Mouse (Mus musculus) liver, embryonic 11.5 days (tissue): Measurements from ENCODE around the gene Tbccd1. TPM values are rescaled to one million over a fixed set of nuclear protein-coding genes. Genes with fewer than 3 reads are reported as not detected.

Experiments used
- ATAC-seq: fragments of 200-750 bp; cut with Nextera tagmentation; replicated peaks from 2 replicates; pipeline ENCODE4 v1.8.0; 2017; ENCODE audit warnings: moderate number of reproducible peaks, mild to moderate bottlenecking, moderate TSS enrichment, moderate library complexity; ENCODE audit not compliant: low FRiP score
- DNase-seq: peaks from one replicate; pipeline ENCODE4 v3.0.0-alpha.2; 2017; ENCODE audit warnings: low spot score
- H3K27ac ChIP-seq: fragments of 300-500 bp; sonication (generic); 2 replicates; pipeline ENCODE4 v1.5.1; 2014; ENCODE audit warnings: mild to moderate bottlenecking, low read depth, low read length, control low read depth
- H3K27me3 ChIP-seq: fragments of 300-500 bp; sonication (generic); replicated peaks from 2 replicates; pipeline ENCODE4 v1.6.1; 2014; ENCODE audit warnings: low read length, mixed read lengths; ENCODE audit not compliant: control insufficient read depth, insufficient read depth
- H3K36me3 ChIP-seq: fragments of 300-500 bp; sonication (generic); 2 replicates; pipeline ENCODE4 v1.6.1; 2014; ENCODE audit warnings: mild to moderate bottlenecking, low read length, moderate library complexity, mixed read lengths; ENCODE audit not compliant: control insufficient read depth, insufficient read depth
- H3K4me1 ChIP-seq: fragments of 300-500 bp; sonication (generic); replicated peaks from 2 replicates; pipeline ENCODE4 v1.6.1; 2014; ENCODE audit warnings: low read length, mixed read lengths; ENCODE audit not compliant: control insufficient read depth, insufficient read depth
- H3K4me2 ChIP-seq: fragments of 300-500 bp; sonication (generic); 2 replicates; pipeline ENCODE4 v1.6.1; 2014; ENCODE audit warnings: mild to moderate bottlenecking, control low read depth, moderate library complexity
- H3K4me3 ChIP-seq: fragments of 300-500 bp; sonication (generic); 2 replicates; pipeline ENCODE4 v1.5.1; 2014; ENCODE audit warnings: low read depth, low read length, control low read depth
- H3K9ac ChIP-seq: fragments of 300-500 bp; sonication (generic); 2 replicates; pipeline ENCODE4 v1.6.1; 2014; ENCODE audit warnings: low read depth, low read length, control low read depth
- H3K9me3 ChIP-seq: fragments of 300-500 bp; sonication (generic); 2 replicates; pipeline ENCODE4 v1.6.1; 2016; ENCODE audit warnings: low read length, inconsistent platforms, mixed read lengths; ENCODE audit not compliant: control insufficient read depth
- WGBS: fragments of 180-500 bp; shearing (Covaris S2); extraction: QIAGEN DNeasy Blood & Tissue Kit; methylation state at CpG from one replicate; pipeline ENCODE4 v1.1.7; 2014; 5-methylcytosine and 5-hydroxymethylcytosine counted together
- polyA plus RNA-seq: library from polyadenylated mRNA; unstranded; fragments of >200 nt; fragmentation: Nextera tagmentation; extraction: Ambion mirVana; gene quantifications from 2 replicates; pipeline ENCODE4 v1.2.1, GENCODE M21; 2014

The Tbccd1 gene
- polyA plus RNA-seq, 1 experiment from 2014 or later = 44.8 TPM

DNA sequence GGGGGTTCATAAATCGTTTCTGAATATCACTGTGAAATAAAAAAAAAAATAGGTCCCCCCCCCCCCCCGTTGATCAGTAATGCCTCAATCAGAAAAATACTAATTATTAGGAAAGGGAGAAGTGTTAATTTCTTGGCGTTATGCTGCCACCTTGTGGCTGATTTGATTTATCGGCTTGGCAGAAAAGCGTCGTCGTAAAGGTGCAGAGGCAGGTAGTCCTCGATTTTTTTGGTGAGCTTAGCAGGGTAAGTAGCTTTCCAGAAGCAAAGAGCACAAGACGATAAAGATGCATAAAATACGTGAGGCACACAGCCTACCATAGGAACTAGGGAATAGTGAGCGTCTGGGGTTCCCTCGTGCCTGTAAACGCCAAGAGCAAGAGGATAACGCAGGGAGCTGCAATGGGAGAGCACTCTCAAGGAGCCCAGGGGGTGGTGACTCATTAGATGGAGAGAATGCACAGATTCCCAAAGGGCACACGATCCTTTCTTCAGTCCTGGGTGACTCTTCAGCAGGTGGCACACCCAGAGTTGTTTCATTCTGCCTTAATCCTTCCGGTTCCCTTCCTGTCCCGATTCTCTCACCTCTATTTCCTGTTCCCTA lies 49.9 kb downstream of the Tbccd1 start:
- H3K4me1 ChIP-seq = no peaks in the 10 kb centered on the region
- H3K27ac ChIP-seq = no peak overlapping the region
- H3K4me2 ChIP-seq = peak overlapping the region; percentile 35
- DNase-seq = no peak
- ATAC-seq = no peak
- no peaks in the 10 kb centered on the region for H3K27me3 ChIP-seq
- no peak overlapping the region for H3K9ac ChIP-seq
- H3K36me3 ChIP-seq = no peaks in the 10 kb centered on the region
- no peaks in the 10 kb centered on the region for H3K9me3 ChIP-seq
- no peak overlapping the region for H3K4me3 ChIP-seq
- 14% methylated on average over 17 of the region's 17 CpGs for WGBS

DNA sequence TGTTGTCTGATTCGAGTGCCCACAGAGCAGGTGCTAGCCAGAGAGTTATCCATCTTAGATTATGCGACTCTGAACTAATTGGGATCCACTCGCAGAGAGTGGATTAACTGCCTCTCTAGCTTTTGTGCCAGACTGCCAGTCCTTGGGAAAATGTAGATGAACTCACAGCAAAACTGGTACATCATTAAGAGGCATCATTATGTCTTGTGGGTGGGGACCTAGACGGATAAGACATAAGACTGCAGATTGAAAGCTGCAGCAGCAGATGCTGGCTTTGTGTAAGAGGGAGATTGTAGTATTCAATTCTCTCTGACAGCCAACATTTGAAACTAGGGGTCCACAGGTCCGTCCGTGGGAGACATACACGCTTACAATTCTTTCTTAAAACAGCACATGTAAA lies 54.7 kb downstream of the Tbccd1 start:
- H3K9me3 ChIP-seq = no peaks in the 10 kb centered on the region
- H3K36me3 ChIP-seq = no peaks in the 10 kb centered on the region
- DNase-seq (no peak), ATAC-seq (no peak)
- H3K9ac ChIP-seq = no peak overlapping the region
- H3K4me3 ChIP-seq = no peak overlapping the region
- no peak overlapping the region for H3K27ac ChIP-seq
- WGBS = 79% methylated on average over 7 of the region's 7 CpGs
- no peaks in the 10 kb centered on the region for H3K4me1 ChIP-seq
- no peaks in the 10 kb centered on the region for H3K27me3 ChIP-seq
- no peak overlapping the region for H3K4me2 ChIP-seq

DNA sequence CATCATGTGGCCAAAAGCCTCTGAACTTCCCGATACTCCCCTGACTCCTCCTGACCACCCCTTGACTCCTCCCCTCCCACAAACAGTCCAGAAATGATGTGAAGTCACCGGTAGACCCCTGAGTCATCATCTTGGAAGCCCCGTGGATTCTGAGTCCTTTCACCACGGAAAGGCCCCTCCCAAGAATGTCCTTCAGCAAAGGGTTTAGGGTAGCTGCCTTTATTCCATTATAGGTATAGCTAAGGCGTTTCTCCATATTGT lies 56.7 kb downstream of the Tbccd1 start:
- no peak for DNase-seq
- Histone ChIP-seq H3K4me2 (no peak overlapping the region), H3K4me1 (no peaks in the 10 kb centered on the region), H3K27ac (no peak overlapping the region), H3K27me3 (no peaks in the 10 kb centered on the region), H3K9ac (no peak overlapping the region), H3K4me3 (no peak overlapping the region), H3K9me3 (no peaks in the 10 kb centered on the region), H3K36me3 (no peaks in the 10 kb centered on the region)
- 62% methylated on average over 5 of the region's 5 CpGs for WGBS
- no peak for ATAC-seq

DNA sequence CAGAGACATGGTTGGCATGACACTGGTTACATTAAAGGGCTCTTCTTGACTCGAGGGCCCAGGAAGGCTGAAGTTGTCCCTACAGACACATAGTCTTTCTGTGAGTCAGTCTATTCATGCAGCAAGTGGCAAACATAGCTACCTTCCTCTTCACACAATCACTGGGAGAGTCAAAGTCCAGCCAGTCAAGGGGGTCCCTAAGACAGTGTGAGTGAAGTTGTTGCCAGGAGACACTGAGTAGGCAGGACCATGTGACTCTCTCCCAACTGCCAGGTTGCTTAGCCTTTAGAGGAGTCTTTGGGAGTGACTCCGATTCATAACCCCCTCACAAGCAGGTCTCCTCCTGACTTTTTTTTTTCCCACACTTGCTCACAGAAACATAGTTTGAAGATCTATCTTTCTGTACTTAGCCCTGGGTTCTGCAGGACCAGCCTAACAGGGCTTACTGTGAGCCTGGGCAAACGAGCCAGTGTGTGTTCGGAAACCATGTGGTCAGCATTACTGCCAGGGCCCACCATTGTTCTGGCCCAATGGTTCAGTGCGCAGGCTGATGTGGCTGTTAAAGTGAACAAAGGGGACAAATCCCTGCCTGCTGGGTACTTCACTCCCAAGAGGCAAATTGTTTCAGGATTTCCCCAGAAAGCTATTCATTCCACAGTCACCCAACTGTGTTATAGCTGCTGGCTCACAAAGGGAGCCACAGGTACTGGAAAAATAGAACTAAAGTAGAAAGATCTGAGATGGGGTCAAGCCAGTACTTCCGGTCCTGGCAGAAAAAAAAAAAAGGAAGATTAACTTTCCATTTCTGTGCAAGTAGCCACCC lies 57.2 kb downstream of the Tbccd1 start:
- WGBS = 72% methylated on average over 6 of the region's 6 CpGs
- no peak overlapping the region for H3K4me3 ChIP-seq
- H3K4me2 ChIP-seq = no peak overlapping the region
- H3K9ac ChIP-seq = no peak overlapping the region
- no peak for ATAC-seq
- H3K9me3 ChIP-seq = no peaks in the 10 kb centered on the region
- no peaks in the 10 kb centered on the region for H3K27me3 ChIP-seq
- no peaks in the 10 kb centered on the region for H3K4me1 ChIP-seq
- no peak for DNase-seq
- no peaks in the 10 kb centered on the region for H3K36me3 ChIP-seq
- no peak overlapping the region for H3K27ac ChIP-seq

GRCm38 (mm10) chr16:22798520-22798919 lies 58.9 kb downstream of the Tbccd1 start:
- no peak overlapping the region for H3K4me2 ChIP-seq
- no peak overlapping the region for H3K4me3 ChIP-seq
- no peak overlapping the region for H3K9ac ChIP-seq
- no peaks in the 10 kb centered on the region for H3K36me3 ChIP-seq
- no peaks in the 10 kb centered on the region for H3K4me1 ChIP-seq
- WGBS = 64% methylated on average over 3 of the region's 3 CpGs
- no peak overlapping the region for H3K27ac ChIP-seq
- ATAC-seq (no peak), DNase-seq (no peak)
- H3K9me3 ChIP-seq = no peaks in the 10 kb centered on the region
- no peaks in the 10 kb centered on the region for H3K27me3 ChIP-seq

DNA sequence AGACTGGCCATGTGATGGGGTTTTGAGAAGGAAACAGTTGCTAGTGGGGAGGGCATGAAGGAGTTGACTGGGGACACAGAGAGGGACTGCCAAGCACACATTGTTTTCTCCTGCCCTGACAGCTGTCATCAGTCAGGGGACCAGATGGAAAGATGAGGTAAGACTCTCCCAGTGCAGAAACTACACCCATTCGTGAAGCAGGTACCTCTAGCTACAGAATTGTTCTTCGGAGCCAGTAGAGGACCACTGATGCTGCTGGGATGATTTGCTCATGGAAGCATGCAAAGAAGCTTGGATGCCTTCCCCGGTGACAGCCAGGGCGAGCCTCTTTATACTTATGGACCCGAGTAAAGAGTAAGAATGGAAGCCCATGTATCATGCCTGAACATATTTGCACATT lies 59.9 kb downstream of the Tbccd1 start:
- H3K9ac ChIP-seq = no peak overlapping the region
- no peak overlapping the region for H3K4me2 ChIP-seq
- no peak overlapping the region for H3K27ac ChIP-seq
- WGBS = 65% methylated on average over 5 of the region's 5 CpGs
- DNase-seq (no peak), ATAC-seq (no peak)
- H3K4me3 ChIP-seq = no peak overlapping the region
- H3K9me3 ChIP-seq = no peaks in the 10 kb centered on the region
- no peaks in the 10 kb centered on the region for H3K4me1 ChIP-seq
- H3K36me3 ChIP-seq = no peaks in the 10 kb centered on the region
- no peaks in the 10 kb centered on the region for H3K27me3 ChIP-seq

DNA sequence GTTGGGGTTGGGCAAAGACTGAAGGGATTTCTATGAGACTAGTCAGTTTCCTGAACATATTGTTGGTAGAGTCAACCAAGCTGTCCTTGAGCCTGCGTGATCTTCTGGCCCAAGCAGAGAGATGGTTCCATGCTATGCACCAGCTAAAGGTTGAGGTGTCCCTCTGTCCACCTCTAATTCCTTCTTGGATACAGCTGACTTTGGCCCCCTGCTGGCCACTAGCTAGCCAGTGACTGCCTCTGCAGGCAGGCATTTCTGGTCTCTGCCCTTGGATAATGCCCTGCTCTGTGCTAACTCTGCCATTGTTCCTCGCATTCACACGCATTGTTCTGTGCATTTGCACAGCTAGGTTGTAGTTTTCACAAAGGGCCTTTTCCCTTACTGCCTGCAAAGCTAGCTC lies 62.0 kb downstream of the Tbccd1 start:
- H3K4me1 ChIP-seq = no peaks in the 10 kb centered on the region
- H3K27me3 ChIP-seq = no peaks in the 10 kb centered on the region
- ATAC-seq (no peak), DNase-seq (no peak)
- no peaks in the 10 kb centered on the region for H3K36me3 ChIP-seq
- no peak overlapping the region for H3K4me3 ChIP-seq
- no peak overlapping the region for H3K27ac ChIP-seq
- H3K4me2 ChIP-seq = no peak overlapping the region
- no peaks in the 10 kb centered on the region for H3K9me3 ChIP-seq
- no peak overlapping the region for H3K9ac ChIP-seq
- WGBS = 79% methylated on average over 3 of the region's 3 CpGs

GRCm38 (mm10) chr16:22791235-22791634 lies 66.2 kb downstream of the Tbccd1 start:
- no peaks in the 10 kb centered on the region for H3K9me3 ChIP-seq
- DNase-seq (no peak), ATAC-seq (no peak)
- 23% methylated on average over 2 of the region's 2 CpGs for WGBS
- H3K4me2 ChIP-seq = no peak overlapping the region
- no peaks in the 10 kb centered on the region for H3K4me1 ChIP-seq
- H3K27me3 ChIP-seq = no peaks in the 10 kb centered on the region
- no peak overlapping the region for H3K9ac ChIP-seq
- H3K27ac ChIP-seq = no peak overlapping the region
- no peak overlapping the region for H3K4me3 ChIP-seq
- H3K36me3 ChIP-seq = no peaks in the 10 kb centered on the region

DNA sequence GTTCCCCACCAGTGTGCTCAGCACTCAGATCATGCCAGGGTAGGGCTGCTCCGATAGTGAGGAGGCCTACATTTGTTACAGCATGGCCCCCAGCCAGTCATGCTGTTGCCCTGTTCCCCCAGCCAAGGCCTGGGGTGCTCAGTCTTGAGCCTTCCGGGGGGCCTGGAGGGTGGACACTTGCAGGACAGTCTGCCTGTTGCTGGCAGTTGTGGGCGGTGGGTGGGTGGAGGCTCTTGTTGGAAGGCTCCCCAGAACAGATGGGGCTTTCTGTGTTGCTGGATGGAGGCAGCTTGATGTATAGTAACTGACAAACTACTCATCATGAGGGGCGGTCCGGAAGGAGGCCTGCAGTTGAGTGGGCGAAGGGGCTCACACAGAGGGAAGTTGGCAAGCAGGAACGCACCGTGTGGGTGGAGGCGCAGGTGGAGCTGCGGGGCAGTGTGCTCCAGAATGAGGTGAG lies 67.5 kb downstream of the Tbccd1 start:
- no peak for DNase-seq
- Histone ChIP-seq H3K36me3 (no peaks in the 10 kb centered on the region), H3K27me3 (no peaks in the 10 kb centered on the region), H3K4me2 (no peak overlapping the region), H3K9ac (no peak overlapping the region), H3K4me1 (no peaks in the 10 kb centered on the region), H3K27ac (no peak overlapping the region), H3K4me3 (no peak overlapping the region), H3K9me3 (no peaks in the 10 kb centered on the region)
- ATAC-seq = no peak
- WGBS = 50% methylated on average over 10 of the region's 10 CpGs
